Mouse (Mus musculus): Measurements from ENCODE around the gene Cryba2.

- TF ChIP-seq CTCF (IDR thresholded peaks at IDR 0.05; ENCODE audit: low read depth) (no peak), EP300 (IDR thresholded peaks at IDR 0.05; ENCODE audit: low read depth) (no peak)
Measured at GRCm38 (mm10) chr1:74891513-74891912, 1.4 kb downstream of the Cryba2 start.
